15 mouse cellular contexts compared by ENCODE assay signal in the genomic region with DNA sequence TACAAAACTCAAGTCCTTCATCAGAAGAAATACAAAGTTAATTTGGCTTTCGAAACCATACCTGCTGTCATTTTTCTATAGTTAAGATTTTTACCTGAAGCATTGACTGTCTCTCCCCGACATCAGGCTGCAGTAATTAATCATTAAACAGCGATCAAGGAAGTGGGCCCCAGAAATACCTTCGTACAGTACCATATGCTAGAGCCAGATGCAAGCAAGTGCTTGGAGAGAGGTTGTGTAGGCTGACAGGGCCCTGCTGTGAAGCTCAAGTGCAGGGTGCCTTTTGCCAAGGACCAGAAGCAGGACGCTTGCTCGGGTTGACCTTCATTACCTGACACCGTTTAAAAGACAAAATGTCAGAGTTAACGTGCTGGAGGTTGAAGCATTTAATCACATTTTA.
"Had no signal": no experiment of that assay in that cellular context is flagged by ENCODE, and none has a peak within 500 bp of the region (broad histone marks: within the 10 kb centered on the region; RNA-seq: fewer than 3 reads in every experiment).

No protein-coding gene starts in this region.

- H3K4me2 ChIP-seq: limb, embryonic 12.5 days; liver, embryonic 13.5 days; midbrain, embryonic 13.5 days; neural tube, embryonic 15.5 days had no signal

- H3K27ac ChIP-seq: limb, embryonic 12.5 days; liver, embryonic 13.5 days; midbrain, embryonic 13.5 days; neural tube, embryonic 15.5 days; stomach, postnatal 0 days had no signal

- ATAC-seq: liver, postnatal 0 days; midbrain, embryonic 13.5 days had no signal

- H3K27me3 ChIP-seq: limb, embryonic 12.5 days; liver, embryonic 13.5 days; midbrain, embryonic 13.5 days; neural tube, embryonic 15.5 days had no signal

- DNase-seq: kidney, adult 2 months; kidney, postnatal 25 days; layer of hippocampus, adult 9-11 months; layer of hippocampus, postnatal 36 days; liver; liver, embryonic 13.5 days; liver, postnatal 0 days; lung, postnatal 10 days; right cerebral cortex, adult 18-20 months; thymus, adult 18-20 months; thymus, postnatal 14 days had no signal

- H3K9ac ChIP-seq: limb, embryonic 12.5 days; liver, embryonic 13.5 days; liver, postnatal 0 days; midbrain, embryonic 13.5 days; neural tube, embryonic 15.5 days had no signal

- H3K36me3 ChIP-seq: limb, embryonic 12.5 days; liver, embryonic 13.5 days; midbrain, embryonic 13.5 days; neural tube, embryonic 15.5 days had no signal

- H3K9me3 ChIP-seq: limb, embryonic 12.5 days; liver, embryonic 13.5 days; midbrain, embryonic 13.5 days; neural tube, embryonic 15.5 days had no signal

- H3K4me1 ChIP-seq: limb, embryonic 12.5 days; liver, embryonic 13.5 days; midbrain, embryonic 13.5 days; neural tube, embryonic 15.5 days had no signal

- H3K4me3 ChIP-seq: limb, embryonic 12.5 days; liver, embryonic 13.5 days; midbrain, embryonic 13.5 days; neural tube, embryonic 15.5 days had no signal
